Mouse (Mus musculus): ENCODE measurements around the gene Plekhs1.
A peak's percentile ranks its signal among the peaks of the same experiment; 100 is the strongest.

Plekhs1 gene

DNA sequence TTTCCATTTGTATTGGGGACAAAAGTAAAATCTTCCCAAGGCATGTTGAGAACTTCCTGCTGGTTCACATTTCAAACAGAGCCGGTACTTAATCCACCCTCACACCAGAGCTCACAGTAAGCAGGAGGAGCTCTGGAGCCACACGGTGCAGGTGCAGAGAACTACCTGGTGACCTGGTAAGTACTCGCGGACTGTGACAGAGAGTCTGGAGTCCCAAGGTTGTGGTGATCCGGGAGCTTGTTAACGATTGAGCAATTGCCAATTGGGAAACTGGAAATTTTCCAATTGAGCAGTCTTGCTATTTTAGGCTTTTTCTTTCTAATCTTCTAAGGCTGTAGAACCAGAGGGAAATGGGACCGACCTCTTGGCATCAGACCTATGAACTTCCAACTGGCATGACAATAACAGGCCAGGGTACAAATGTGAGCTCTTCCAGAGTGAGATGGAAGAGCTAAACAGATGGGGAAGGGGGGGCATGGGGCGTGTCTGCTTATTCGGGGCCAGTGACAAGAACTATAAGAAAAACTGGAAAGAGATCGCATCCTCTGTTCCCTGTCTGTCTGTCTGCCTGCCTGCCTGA is at the start of gene Plekhs1:
Gene Plekhs1 (plus strand): TSS at position 119 of the 580 bp plus-strand sequence.
- DNase-seq (ENCODE audit: extremely low spot score, low spot score), result no peak

- no peak for DNase-seq (ENCODE audit: extremely low spot score, low spot score)
Observed at GRCm38 (mm10) chr19:56418404-56418803, 43.0 kb upstream of the Plekhs1 start.

DNA sequence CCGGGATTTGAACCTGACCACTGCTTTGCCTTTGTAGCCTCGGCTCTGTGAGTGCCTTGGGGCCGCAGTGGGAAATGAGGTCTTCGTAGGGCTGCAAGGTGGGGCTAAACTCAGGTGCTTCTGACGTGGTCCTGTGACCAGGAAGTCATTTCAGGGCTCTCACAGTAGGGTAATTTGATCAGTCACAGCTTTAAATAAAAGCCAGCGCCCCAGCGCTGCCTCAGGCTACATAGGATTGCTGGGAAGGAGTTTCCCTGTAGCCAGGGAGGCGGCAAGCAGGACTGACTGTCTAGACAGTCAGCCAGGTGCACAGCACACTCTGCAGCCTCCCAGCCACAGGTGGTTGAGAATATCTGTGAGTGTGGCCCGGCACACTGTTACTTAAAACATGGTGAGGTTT is 42.0 kb upstream of the Plekhs1 start:
- DNase-seq (ENCODE audit: extremely low spot score, low spot score), result no peak

DNA sequence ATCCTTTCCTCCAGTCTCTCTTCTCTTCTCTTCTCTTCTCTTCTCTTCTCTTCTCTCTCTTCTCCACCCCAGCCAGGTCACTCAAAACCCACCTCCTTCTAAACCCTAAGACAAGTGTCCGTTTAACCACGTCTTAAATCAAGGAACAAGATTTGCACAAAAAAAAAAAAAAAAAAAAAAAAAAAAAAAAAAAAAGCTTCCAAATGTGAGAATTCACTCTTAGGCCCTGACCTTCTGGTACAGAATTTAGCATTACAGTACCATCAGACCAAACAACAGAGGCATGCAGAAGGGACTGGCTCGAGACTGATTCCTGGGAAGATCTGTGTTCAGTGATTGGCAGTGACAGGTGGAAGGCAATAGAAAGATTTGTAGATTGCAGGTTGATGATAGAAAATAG is 41.1 kb upstream of the Plekhs1 start:
- no peak for DNase-seq (ENCODE audit: extremely low spot score, low spot score)

GRCm38 (mm10) chr19:56422476-56423338 is 38.7 kb upstream of the Plekhs1 start:
- peak; percentile 86 for DNase-seq (ENCODE audit: extremely low spot score, low spot score)

- DNase-seq (ENCODE audit: extremely low spot score, low spot score), result no peak
Observed at GRCm38 (mm10) chr19:56423370-56423769, 38.1 kb upstream of the Plekhs1 start.

DNA sequence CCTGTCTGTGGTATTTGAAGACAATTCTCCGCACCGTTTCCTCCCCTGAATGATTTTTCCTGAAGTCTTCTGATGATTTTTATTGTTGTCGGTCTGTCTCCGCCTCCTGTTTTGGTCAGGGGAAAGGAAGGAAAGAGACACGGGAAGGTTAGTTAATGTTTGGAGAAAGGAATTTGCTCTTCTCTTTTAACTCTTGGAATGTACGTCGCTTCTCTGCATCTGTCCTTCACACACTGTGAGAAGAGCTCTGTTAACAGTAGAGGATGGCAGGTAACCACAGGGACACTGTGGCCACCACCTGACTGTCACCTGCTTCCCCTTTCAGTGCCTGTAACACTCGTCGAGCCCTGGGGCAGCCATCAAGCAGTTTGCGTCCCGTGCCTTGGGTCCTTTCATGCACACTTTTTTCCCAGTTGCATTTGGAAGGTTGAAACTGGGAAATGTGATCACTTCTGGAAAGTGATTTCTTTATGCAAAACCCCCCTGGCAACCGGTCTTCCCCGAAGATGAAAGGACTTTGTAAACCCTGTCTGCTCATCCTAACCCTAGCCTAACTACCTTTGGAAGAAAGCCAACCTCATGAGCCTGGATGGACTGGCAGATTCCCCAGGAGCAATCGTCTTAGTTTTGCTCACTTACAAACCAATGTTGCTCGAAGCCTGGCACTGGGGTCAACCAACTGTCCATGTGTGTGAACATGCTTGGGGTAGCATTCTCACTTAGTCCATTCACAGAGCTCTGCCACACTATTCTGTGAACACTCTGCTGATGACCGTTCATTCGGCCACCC is 36.6 kb upstream of the Plekhs1 start:
- DNase-seq (ENCODE audit: extremely low spot score, low spot score), result no peak

DNA sequence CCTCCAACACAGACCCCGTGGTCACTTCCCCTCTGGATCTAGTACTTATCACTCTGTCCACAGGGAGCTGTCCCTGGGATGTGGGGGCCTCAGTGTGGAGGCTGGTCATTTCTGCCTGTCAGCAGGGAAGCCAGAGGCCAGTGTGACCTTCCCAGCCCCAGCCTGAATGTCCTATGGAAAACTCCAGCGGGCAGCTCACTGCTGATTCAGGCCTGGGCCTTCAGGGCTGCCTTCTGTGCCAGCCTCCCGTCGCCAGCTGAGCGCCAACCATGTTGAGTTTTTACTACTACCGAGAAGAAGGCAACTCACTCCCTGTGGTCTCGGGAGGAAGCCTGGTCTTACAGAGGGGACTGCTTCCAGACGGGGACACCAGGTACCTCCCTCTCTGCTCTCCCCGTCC is 35.9 kb upstream of the Plekhs1 start:
- DNase-seq (ENCODE audit: extremely low spot score, low spot score), result no peak

GRCm38 (mm10) chr19:56430369-56430768 is 31.1 kb upstream of the Plekhs1 start:
- DNase-seq (ENCODE audit: extremely low spot score, low spot score), result no peak

DNA sequence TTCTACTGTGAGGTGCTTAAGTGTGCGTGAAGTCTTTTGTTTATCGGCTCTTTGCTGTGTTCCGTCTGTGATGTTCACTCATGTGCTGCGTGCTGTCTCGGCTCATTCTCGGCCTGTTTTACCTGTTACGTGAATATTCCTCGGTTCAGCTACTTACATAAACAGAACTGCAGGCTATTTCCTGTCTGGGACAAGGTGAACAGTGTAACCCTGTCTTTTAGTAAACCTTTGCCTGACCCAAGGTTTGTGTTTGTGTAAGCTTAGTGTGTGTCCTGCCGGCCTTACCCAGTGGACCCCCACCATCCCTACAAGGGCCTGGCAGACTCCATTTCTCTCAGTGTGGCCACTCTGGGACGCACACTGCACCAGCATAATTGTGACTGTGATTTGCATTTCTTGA is 28.7 kb upstream of the Plekhs1 start:
- no peak for DNase-seq (ENCODE audit: extremely low spot score, low spot score)

DNA sequence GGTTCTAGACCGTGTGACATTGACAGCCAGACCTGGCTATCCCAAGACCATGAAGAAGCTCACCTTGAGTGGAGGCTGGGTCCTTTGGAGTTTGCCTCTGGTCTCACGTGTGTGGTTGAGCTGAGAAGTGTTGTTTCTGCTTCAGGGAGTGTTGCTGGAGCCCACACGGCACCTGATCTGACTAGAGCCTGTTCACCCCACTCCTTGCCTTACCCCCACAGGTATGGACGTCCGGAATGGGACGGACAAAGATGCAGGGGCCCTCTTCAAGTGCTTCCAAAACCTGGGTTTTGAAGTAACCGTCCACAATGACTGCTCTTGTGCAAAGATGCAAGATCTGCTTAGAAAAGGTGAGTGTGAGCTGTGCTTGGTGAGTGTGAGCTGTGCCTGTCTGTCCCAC is 27.9 kb upstream of the Plekhs1 start:
- DNase-seq (ENCODE audit: extremely low spot score, low spot score), result no peak

DNA sequence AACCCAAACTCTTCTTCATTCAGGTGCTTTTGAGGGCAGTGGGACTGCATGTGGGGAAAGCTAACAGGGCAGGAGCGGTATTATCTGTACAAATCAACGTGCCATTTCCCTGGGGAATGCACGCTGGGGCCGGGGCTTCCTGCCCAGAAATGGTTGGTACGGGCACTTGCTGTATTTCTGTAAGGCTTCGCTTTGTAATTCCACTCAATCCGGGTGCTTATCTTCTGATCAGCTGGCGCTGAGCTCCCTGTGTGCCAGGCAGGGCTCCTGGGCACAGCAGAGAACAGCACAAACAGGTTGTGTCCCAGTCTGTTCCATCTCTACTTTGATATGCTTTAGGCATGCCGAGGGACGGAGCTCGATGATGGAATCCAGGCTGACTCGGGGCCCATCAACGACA is 25.1 kb upstream of the Plekhs1 start:
- DNase-seq (ENCODE audit: extremely low spot score, low spot score), result no peak

DNA sequence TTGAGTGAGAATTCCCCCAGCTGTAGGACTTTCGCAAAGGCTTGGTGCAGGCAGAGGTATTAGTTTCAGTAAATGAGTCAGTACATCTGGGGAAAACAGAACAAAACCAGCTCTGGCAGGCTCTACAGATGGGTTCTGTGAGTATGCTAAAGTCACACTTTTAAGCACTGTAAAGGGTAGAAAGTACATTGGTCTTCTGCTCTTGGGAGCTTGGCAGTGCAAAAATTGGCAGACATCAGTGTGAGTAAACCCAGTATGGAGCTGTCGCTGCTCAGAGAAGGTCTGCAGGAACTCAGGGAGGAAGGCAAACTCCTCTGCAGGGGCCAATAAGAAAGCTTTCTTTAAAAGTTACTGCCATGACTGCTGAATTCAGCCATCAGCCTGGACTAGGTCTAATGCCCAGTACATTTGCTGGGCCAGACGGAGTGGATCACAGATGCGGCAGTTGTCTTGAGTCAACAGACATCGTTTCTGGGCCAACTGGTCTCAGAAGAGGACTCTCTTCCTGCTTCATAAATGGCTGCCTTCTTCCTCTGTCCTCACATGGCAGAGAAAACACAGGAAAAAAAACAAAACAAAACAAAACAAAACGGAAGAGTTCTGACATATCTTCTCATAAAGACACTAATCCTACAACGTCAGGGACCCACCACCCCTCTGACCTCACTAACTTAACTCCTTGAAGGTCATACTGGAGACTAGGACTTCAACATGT is 22.9 kb upstream of the Plekhs1 start:
- no peak for DNase-seq (ENCODE audit: extremely low spot score, low spot score)

GRCm38 (mm10) chr19:56439072-56439434 is 22.4 kb upstream of the Plekhs1 start:
- DNase-seq (ENCODE audit: extremely low spot score, low spot score), result no peak

DNA sequence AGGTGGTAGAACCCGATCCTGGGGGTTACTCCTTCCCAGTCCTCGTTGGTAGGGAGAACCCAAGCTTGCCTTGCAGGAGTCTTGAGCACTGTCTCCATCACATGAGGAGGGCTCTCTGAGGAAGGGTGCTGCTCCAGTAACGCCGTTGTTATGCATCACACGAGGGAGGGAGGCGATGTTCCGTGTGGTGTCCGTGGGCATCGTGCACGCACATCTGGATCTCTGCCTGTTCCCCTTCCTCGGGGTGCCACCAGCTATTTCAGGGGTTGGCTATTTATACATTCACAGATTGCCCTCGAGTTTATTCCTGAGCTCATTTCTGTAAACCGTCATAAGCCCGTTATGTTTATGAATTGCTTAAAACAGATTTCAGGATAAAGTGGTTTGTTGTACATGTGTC is 18.0 kb upstream of the Plekhs1 start:
- DNase-seq (ENCODE audit: extremely low spot score, low spot score), result no peak

DNA sequence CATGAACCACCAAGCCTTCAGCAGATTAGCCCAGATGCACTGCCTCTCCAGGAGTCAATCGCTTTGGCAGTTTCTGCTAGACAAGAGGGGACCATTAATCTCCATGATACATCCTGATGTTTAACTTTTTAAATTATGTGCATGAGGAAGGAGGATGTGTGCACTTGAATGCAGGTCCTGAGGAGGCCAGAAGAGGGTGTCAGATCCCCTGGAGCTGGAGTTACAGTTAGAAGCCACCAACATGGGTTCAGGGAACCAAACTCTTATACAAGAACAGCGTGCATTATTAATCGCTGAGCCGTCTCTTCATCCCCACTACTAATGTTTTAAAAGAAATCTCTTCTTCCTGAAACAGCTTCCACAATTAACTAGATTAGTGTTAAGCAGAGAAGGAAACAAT is 12.7 kb upstream of the Plekhs1 start:
- DNase-seq (ENCODE audit: extremely low spot score, low spot score), result no peak

GRCm38 (mm10) chr19:56449537-56449936 is 11.9 kb upstream of the Plekhs1 start:
- DNase-seq (ENCODE audit: extremely low spot score, low spot score), result no peak

DNA sequence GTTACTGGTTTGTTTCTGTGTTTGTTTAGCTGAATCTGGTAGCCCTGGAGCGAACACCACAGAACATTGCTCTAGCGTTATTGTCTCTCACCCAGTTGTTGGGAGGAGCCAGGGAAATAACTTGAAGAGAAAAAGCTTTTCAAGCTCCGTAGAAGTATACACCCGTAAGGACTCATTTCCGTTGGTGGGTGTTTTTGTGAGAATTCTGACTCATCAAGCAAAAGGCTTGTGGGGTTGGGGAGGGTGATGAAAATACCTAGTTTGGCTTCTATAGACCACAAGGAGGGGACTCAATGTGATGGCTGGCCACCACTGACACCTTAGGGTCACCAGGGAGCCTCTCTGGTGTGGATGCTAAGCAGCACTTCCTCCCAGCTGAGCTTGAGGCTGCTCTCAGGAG is 10.5 kb upstream of the Plekhs1 start:
- no peak for DNase-seq (ENCODE audit: extremely low spot score, low spot score)

DNA sequence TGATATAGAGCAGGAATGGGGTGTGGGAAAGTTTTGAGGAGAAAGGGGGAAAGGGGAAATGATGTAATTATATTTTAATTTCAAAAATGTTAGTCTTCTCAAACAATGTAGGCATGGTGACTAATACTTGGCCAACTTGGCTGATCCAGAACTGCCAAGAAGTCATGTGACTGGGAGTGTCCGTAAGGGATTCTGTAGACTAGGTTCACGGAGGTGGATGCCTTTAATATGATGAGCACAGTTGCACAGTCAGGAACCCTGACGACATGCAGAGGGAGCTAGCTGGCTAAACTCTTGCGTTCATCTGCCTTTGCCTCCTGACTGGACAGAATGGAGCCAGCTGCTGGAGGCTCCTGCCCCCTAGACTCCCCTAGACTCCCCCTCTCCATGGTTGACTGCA is 9.6 kb upstream of the Plekhs1 start:
- no peak for DNase-seq (ENCODE audit: extremely low spot score, low spot score)

DNA sequence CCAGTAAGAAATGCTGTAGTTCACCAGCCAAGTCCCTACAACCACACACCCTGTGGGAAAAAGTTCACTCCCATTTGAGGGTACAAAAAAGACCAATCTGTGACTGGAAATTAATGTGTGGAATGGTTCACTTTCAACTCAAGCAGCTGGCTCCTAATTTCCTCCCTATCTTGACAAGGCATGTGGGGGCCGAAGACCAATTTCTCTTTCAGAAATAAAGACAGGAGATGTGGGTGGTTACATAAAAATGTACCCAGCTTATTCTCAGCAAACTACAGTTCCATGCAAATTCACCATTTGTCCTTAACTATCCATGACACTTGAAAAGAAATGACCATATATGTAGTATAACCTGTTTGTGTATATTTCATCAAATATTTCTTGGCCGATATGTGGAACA is 9.0 kb upstream of the Plekhs1 start:
- DNase-seq (ENCODE audit: extremely low spot score, low spot score), result no peak

DNA sequence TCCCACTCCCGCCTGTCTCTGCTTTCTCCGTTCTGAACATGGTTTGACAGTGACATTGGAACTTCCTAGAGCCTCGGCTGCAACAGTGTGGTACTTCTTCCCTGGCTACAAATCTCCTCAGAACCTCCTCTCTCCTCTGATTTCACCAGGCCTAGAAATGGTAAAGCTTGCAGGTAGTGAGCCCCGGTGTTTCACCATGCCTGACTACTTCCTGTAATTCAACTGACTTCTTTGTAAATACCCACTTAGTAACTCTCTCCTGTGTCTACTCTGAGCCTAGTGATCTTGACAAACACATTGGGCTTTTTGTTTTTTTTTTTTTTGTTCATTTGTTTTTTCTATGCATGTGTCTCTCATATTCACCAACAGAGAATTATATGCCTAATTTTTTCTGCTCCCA is 6.6 kb upstream of the Plekhs1 start:
- no peak for DNase-seq (ENCODE audit: extremely low spot score, low spot score)

DNA sequence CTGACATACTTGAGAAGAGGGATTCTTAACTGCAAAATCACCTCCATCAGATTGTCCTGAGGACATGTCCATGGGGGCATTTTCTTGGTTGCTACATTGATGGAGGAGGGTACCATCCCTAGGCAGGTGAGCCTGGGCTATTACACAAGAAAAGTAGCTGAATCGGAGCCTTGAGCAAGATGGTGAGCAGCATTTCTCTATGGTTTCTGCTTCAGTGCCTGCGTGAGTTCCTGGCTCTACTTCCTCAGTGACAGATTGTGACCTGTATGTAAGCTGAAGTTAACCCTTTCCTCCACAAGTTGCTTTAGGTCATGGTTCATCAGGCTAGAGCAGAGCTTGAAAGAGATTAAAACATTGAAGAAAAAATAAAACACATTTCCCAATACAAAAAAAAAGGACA is 6.1 kb upstream of the Plekhs1 start:
- DNase-seq (ENCODE audit: extremely low spot score, low spot score), result no peak

Measured in neural tube, embryonic 10.5 days (tissue).